10 mouse cellular contexts compared by ENCODE assay signal in the genomic region with DNA sequence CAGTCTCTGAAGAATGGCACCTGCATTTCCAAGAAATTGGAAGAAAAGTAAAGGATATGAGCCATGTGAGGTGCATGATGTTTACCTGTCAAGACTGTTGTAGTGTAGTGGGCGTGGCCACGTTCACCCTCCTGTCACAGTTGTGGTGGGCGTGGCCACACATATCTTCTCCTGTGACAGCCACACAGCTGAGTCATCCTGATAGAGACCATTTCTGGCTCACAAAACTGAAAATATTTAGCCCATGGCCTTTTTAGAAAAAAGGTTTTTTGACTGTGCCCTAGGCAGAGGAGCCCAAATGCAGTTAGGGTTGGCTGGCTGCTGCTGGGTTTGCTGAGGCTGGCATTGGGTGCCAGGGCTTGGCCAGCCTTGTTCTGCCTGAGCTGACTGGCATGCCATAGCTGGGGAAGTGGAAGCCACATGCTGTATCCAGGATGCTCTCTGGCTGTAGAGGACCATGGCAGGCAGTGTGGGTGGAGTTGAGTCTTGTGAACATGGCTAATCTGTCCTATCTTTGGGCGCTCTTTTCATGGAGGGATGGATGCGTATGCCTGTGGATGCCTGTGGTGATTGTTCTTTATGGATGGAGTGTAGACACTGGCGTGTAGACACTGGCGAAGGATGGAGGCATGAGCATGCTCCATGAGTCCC. TPM values are rescaled to one million over a fixed set of nuclear protein-coding genes. Genes with fewer than 3 reads are reported as not detected.
DNase-seq lines count a peak whose midpoint lies in the region; ATAC-seq and TF ChIP-seq lines count a peak whose summit lies in the region.
"Had no signal": no experiment of that assay in that cellular context is flagged by ENCODE, and none has a peak within 500 bp of the region (broad histone marks: within the 10 kb centered on the region; RNA-seq: fewer than 3 reads in every experiment).

No protein-coding gene starts in this region.

- WGBS in heart, embryonic 13.5 days: 83% methylated on average over 7 of the region's 7 CpGs
- WGBS in heart, embryonic 16.5 days: 78% methylated on average over 7 of the region's 7 CpGs
- 96% methylated on average over 7 of the region's 7 CpGs for WGBS in midbrain, embryonic 16.5 days

- peak; percentile 59 to 77; a peak in 3 of 4 replicates for TF ChIP-seq EP300 in MEL (IDR thresholded peaks at IDR 0.05; ENCODE audit: low read depth in 1 of 2, low read length in 2 of 2)

- peaks cover 13% of the 10 kb centered on the region; the same call in 1 of the 2 replicates for H3K79me2 ChIP-seq in MEL (ENCODE audit: control insufficient read depth, insufficient read depth, low read length, poor library complexity)

- peaks cover 57% of the 10 kb centered on the region for H3K4me1 ChIP-seq in heart, embryonic 13.5 days
- peaks cover 10 to 13% of the 10 kb centered on the region in 2 experiments for H3K4me1 ChIP-seq in MEL (ENCODE audit: control insufficient read depth in 1 of 2, insufficient read depth in 2 of 2, low read length in 2 of 2)
- H3K4me1 ChIP-seq in heart, embryonic 16.5 days (ENCODE audit: control insufficient read depth, insufficient read depth, low read length): peaks cover 28% of the 10 kb centered on the region
- H3K4me1 ChIP-seq in midbrain, embryonic 16.5 days (ENCODE audit: control insufficient read depth, insufficient read depth, low read length): peaks cover 7% of the 10 kb centered on the region; the same call in 1 of the 2 replicates

- no peaks in the 10 kb centered on the region for H3K27me3 ChIP-seq in heart, embryonic 13.5 days (replicated peaks)
- no peaks in the 10 kb centered on the region for H3K27me3 ChIP-seq in MEL (ENCODE audit: control insufficient read depth in 1 of 2, insufficient read depth in 2 of 2, low read length in 2 of 2)
- H3K27me3 ChIP-seq in heart, embryonic 16.5 days (ENCODE audit: control insufficient read depth, insufficient read depth, low read length): no peaks in the 10 kb centered on the region
- H3K27me3 ChIP-seq in midbrain, embryonic 16.5 days (ENCODE audit: control insufficient read depth, insufficient read depth, low read depth, low read length): no peaks in the 10 kb centered on the region
- H3K27me3 ChIP-seq: limb, embryonic 12.5 days had no signal

- no peaks in the 10 kb centered on the region for H3K9me3 ChIP-seq in heart, embryonic 13.5 days
- no peaks in the 10 kb centered on the region for H3K9me3 ChIP-seq in MEL (replicated peaks; ENCODE audit: insufficient read depth, low read length)
- H3K9me3 ChIP-seq in heart, embryonic 16.5 days (replicated peaks; ENCODE audit: control insufficient read depth, low read length): no peaks in the 10 kb centered on the region
- H3K9me3 ChIP-seq in midbrain, embryonic 16.5 days (replicated peaks; ENCODE audit: control insufficient read depth, low read length, poor library complexity, severe bottlenecking): no peaks in the 10 kb centered on the region
- H3K9me3 ChIP-seq: limb, embryonic 12.5 days had no signal

- H3K36me3 ChIP-seq in heart, embryonic 13.5 days: peaks cover 54% of the 10 kb centered on the region
- H3K36me3 ChIP-seq in MEL (ENCODE audit: control insufficient read depth in 1 of 2, insufficient read depth in 2 of 2, low read length in 2 of 2): peaks cover 11 to 26% of the 10 kb centered on the region in 2 experiments
- H3K36me3 ChIP-seq in heart, embryonic 16.5 days (ENCODE audit: control insufficient read depth, insufficient read depth): peaks cover 21% of the 10 kb centered on the region
- peaks cover 30% of the 10 kb centered on the region for H3K36me3 ChIP-seq in midbrain, embryonic 16.5 days (ENCODE audit: control insufficient read depth, insufficient read depth, low read length)

- 0 out of 4 replicates have a peak, but pooled peaks of 1 of the 2 experiments have one; percentile 21 for TF ChIP-seq POLR2A in MEL (IDR thresholded peaks at IDR 0.05; ENCODE audit: control insufficient read depth in 1 of 2, insufficient read depth in 1 of 2, low read depth in 1 of 2, low read length in 2 of 2, poor library complexity in 1 of 2)

- ATAC-seq in heart, embryonic 13.5 days (ENCODE audit: extremely low read depth, insufficient number of reproducible peaks, low FRiP score, low TSS enrichment): peak; percentile 78
- ATAC-seq in heart, embryonic 16.5 days (replicated peaks; ENCODE audit: extremely low read depth, insufficient read depth, low FRiP score): no peak
- no peak for ATAC-seq in midbrain, embryonic 16.5 days

- H3K9ac ChIP-seq in heart, embryonic 13.5 days: no peak overlapping the region
- H3K9ac ChIP-seq in MEL (ENCODE audit: control insufficient read depth, low read depth, low read length, poor library complexity, severe bottlenecking): no peak overlapping the region
- H3K9ac ChIP-seq in heart, embryonic 16.5 days (ENCODE audit: low read length): no peak overlapping the region
- no peak overlapping the region for H3K9ac ChIP-seq in midbrain, embryonic 16.5 days (ENCODE audit: low read depth, low read length)
- H3K9ac ChIP-seq: limb, embryonic 12.5 days had no signal

- H3K27ac ChIP-seq in heart, embryonic 13.5 days (replicated peaks): peak overlapping the region; percentile 79
- H3K27ac ChIP-seq in MEL (ENCODE audit: control insufficient read depth, low read depth, low read length): peak overlapping the region; percentile 70
- H3K27ac ChIP-seq in heart, embryonic 16.5 days (ENCODE audit: low read length): peak overlapping the region; percentile 24; the same call in 1 of the 2 replicates
- H3K27ac ChIP-seq in midbrain, embryonic 16.5 days (ENCODE audit: low read length): no peak overlapping the region
- H3K27ac ChIP-seq: limb, embryonic 12.5 days had no signal

- TF ChIP-seq RAD21 in MEL (IDR thresholded peaks at IDR 0.05; ENCODE audit: low read depth, low read length): no peak

- peak overlapping the region; percentile 31; the same call in 1 of the 2 replicates for H3K4me2 ChIP-seq in heart, embryonic 13.5 days
- H3K4me2 ChIP-seq in heart, embryonic 16.5 days (ENCODE audit: low read depth, low read length): no peak overlapping the region
- no peak overlapping the region for H3K4me2 ChIP-seq in midbrain, embryonic 16.5 days (ENCODE audit: low read length)
- H3K4me2 ChIP-seq: limb, embryonic 12.5 days had no signal

- H3K4me3 ChIP-seq in heart, embryonic 13.5 days: no peak overlapping the region
- H3K4me3 ChIP-seq in MEL (ENCODE audit: control insufficient read depth in 1 of 2, insufficient read depth in 1 of 2, low read depth in 2 of 2, low read length in 2 of 2): no peak overlapping the region
- H3K4me3 ChIP-seq in heart, embryonic 16.5 days (ENCODE audit: low read length): no peak overlapping the region
- H3K4me3 ChIP-seq in midbrain, embryonic 16.5 days (ENCODE audit: low read depth, low read length): no peak overlapping the region
- H3K4me3 ChIP-seq: limb, embryonic 12.5 days had no signal

- DNase-seq in heart, postnatal 4 days: no peak
- peak; percentile 91 for DNase-seq in MEL (ENCODE audit: low read depth, low spot score)
- peak; percentile 38 to 69 for DNase-seq in spleen, postnatal 36 days (ENCODE audit: low spot score in 2 of 2)
- DNase-seq in kidney, adult 18-20 months: no peak
- no peak for DNase-seq in thymus, postnatal 0 days (ENCODE audit: low spot score)
- DNase-seq: kidney, postnatal 14 days had no signal

- no peak for TF ChIP-seq CTCF in MEL (IDR thresholded peaks at IDR 0.05 in 2 of 3, conservative IDR thresholded peaks at IDR 0.05 in 1 of 3; ENCODE audit: control insufficient read depth in 1 of 3, insufficient read depth in 1 of 3, low read depth in 2 of 3, low read length in 3 of 3, poor library complexity in 1 of 3, severe bottlenecking in 1 of 3)

TF ChIP-seq in MEL, 35 proteins besides CTCF, POLR2A, EP300 and RAD21 (continues in another document):
- TF ChIP-seq MXI1 (IDR thresholded peaks at IDR 0.05; ENCODE audit: low read depth, low read length): peak; percentile 95
- TF ChIP-seq JUND (IDR thresholded peaks at IDR 0.05; ENCODE audit: low read depth, low read length): no peak
- peak; percentile 64; the same call in 1 of the 2 replicates for TF ChIP-seq MAX (IDR thresholded peaks at IDR 0.05; ENCODE audit: low read length)
- TF ChIP-seq SMC3 (IDR thresholded peaks at IDR 0.05; ENCODE audit: low read depth, low read length): no peak
- no peak for TF ChIP-seq MYB (IDR thresholded peaks at IDR 0.05; ENCODE audit: low read depth, low read length)
- 0 out of 2 replicates have a peak, but pooled peaks have one; percentile 8 for TF ChIP-seq RCOR1 (IDR thresholded peaks at IDR 0.05; ENCODE audit: low read depth, low read length)
- no peak for TF ChIP-seq MAZ (IDR thresholded peaks at IDR 0.05; ENCODE audit: low read depth, low read length)
- TF ChIP-seq SIN3A (IDR thresholded peaks at IDR 0.05; ENCODE audit: low read length): peak; percentile 98
- TF ChIP-seq ZC3H11A (IDR thresholded peaks at IDR 0.05; ENCODE audit: low read depth, low read length): no peak
- peak; percentile 75 for TF ChIP-seq GABPA (IDR thresholded peaks at IDR 0.05; ENCODE audit: low read depth, low read length)
- peak; percentile 58 for TF ChIP-seq TCF12 (IDR thresholded peaks at IDR 0.05; ENCODE audit: low read depth, low read length)
- peak; percentile 85 for TF ChIP-seq GATA1 (IDR thresholded peaks at IDR 0.05; ENCODE audit: low read depth, low read length)
- peak; percentile 89 for TF ChIP-seq ETS1 (IDR thresholded peaks at IDR 0.05; ENCODE audit: low read depth, low read length)

RNA-seq across cellular contexts. Expression of gene Pgs1, which starts 14.6 kb away (rescaled TPM):
- 25.7 and 26.6 TPM in 2 replicates for polyA plus RNA-seq in heart, embryonic 13.5 days (2015; fragmentation: Nextera tagmentation; extraction: Ambion mirVana)
- total RNA-seq in heart, postnatal 4 days (2021): 10 to 100 TPM; 25.0 to 26.2 TPM
- 55.7 and 61.6 TPM in 2 replicates for total RNA-seq in MEL (2012; rRNA removed)
- polyA plus RNA-seq in MEL (2012; ENCODE audit: insufficient read depth in 1 of 2, insufficient read length in 2 of 2, low read depth in 1 of 2, low replicate concordance in 2 of 2, missing spikeins in 1 of 2): 10 to 100 TPM in 1 of 2 experiments, not detected in 1; 48.6 TPM
- polyA plus RNA-seq in heart, embryonic 16.5 days (2015; fragmentation: Nextera tagmentation; extraction: Ambion mirVana): 26.9 and 28.9 TPM in 2 replicates
- 61.2 and 62.1 TPM in 2 replicates for polyA plus RNA-seq in midbrain, embryonic 16.5 days (2015; fragmentation: Nextera tagmentation; extraction: Ambion mirVana)
- polyA plus RNA-seq in thymus, postnatal 0 days (2015; fragmentation: Nextera tagmentation; extraction: Ambion mirVana): 54.8 and 55.6 TPM in 2 replicates

RNA-seq across cellular contexts. Expression of gene Socs3, which starts 30.8 kb away (rescaled TPM):
- polyA plus RNA-seq in heart, embryonic 13.5 days (2015; fragmentation: Nextera tagmentation; extraction: Ambion mirVana): 4.9 and 8.5 TPM in 2 replicates
- 1 to 10 TPM; 5.5 TPM for total RNA-seq in heart, postnatal 4 days (2021)
- 0.95 and 0.96 TPM in 2 replicates for total RNA-seq in MEL (2012; rRNA removed)
- 1 to 10 TPM in 1 of 2 experiments, not detected in 1; 1.9 TPM for polyA plus RNA-seq in MEL (2012; ENCODE audit: insufficient read depth in 1 of 2, insufficient read length in 2 of 2, low read depth in 1 of 2, low replicate concordance in 2 of 2, missing spikeins in 1 of 2)
- 7.2 and 8.2 TPM in 2 replicates for polyA plus RNA-seq in heart, embryonic 16.5 days (2015; fragmentation: Nextera tagmentation; extraction: Ambion mirVana)
- polyA plus RNA-seq in midbrain, embryonic 16.5 days (2015; fragmentation: Nextera tagmentation; extraction: Ambion mirVana): 5.9 and 7.2 TPM in 2 replicates
- 25.8 and 26.7 TPM in 2 replicates for polyA plus RNA-seq in thymus, postnatal 0 days (2015; fragmentation: Nextera tagmentation; extraction: Ambion mirVana)

Comparison
In these comparisons a context has a peak if more than half of its experiments do, and no peak if none do; other contexts are left out.
1. DNase-seq: peak in MEL (single experiment) and spleen, postnatal 36 days (2 of 2); none in heart, postnatal 4 days (single experiment), kidney, adult 18-20 months (single experiment) and thymus, postnatal 0 days (single experiment).